Comparison of ENCODE assay signal across 15 mouse cellular contexts in the genomic region with DNA sequence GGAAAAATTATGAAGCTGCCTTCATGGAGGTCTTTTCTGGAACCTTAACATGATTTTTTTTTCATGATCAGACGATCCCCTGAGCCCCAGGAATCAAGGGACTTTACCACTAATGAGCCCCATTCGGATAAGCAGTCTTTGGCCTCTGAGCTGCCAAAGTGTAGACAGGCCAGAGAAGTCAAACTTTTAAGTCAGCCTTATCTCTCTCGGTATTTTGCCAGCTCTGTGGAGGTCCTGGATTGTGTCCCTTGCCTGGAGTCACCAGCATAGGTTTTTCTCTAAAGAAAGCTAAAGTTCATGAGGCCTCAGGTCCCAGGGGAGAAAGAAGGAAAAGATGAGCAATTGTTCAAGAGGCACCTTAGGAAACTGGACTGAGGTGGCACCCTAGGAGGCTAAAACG.
"Had no signal": no experiment of that assay in that cellular context is flagged by ENCODE, and none has a peak within 500 bp of the region (broad histone marks: within the 10 kb centered on the region; RNA-seq: fewer than 3 reads in every experiment).

No protein-coding gene starts in this region.

- H3K9me3 ChIP-seq: limb, embryonic 15.5 days; liver, embryonic 12.5 days; midbrain, embryonic 10.5 days; neural tube, embryonic 15.5 days had no signal

- H3K36me3 ChIP-seq: limb, embryonic 15.5 days; liver, embryonic 12.5 days; midbrain, embryonic 10.5 days; neural tube, embryonic 15.5 days had no signal

- H3K27ac ChIP-seq: kidney, postnatal 0 days; limb, embryonic 15.5 days; liver, embryonic 12.5 days; midbrain, embryonic 10.5 days; neural tube, embryonic 15.5 days had no signal

- H3K4me2 ChIP-seq: limb, embryonic 15.5 days; liver, embryonic 12.5 days; neural tube, embryonic 15.5 days had no signal

- DNase-seq: kidney, postnatal 36 days; layer of hippocampus, adult 9-11 months; layer of hippocampus, postnatal 36 days; lung, postnatal 4 days; midbrain, embryonic 14.5 days; right cerebral cortex, postnatal 4 days; spleen, adult 18-20 months; thymus, adult 18-20 months; thymus, postnatal 14 days had no signal

- ATAC-seq: liver, embryonic 12.5 days had no signal

- H3K4me3 ChIP-seq: limb, embryonic 15.5 days; liver, embryonic 12.5 days; midbrain, embryonic 10.5 days; myocyte; neural tube, embryonic 15.5 days had no signal

- H3K9ac ChIP-seq: limb, embryonic 15.5 days; liver, embryonic 12.5 days; neural tube, embryonic 15.5 days had no signal

- H3K27me3 ChIP-seq: limb, embryonic 15.5 days; liver, embryonic 12.5 days; neural tube, embryonic 15.5 days had no signal

- H3K4me1 ChIP-seq: liver, embryonic 12.5 days; neural tube, embryonic 15.5 days had no signal
